Mouse (Mus musculus) megakaryocyte, embryonic 14.5 days (primary cell): ENCODE data around the gene Nfya. TPM values are rescaled to one million over a fixed set of nuclear protein-coding genes. Genes with fewer than 3 reads are reported as not detected.

Source experiments
- H3K27me3 ChIP-seq: replicated peaks from 2 replicates; pipeline ENCODE3; 2012; ENCODE audit warnings: inconsistent platforms
- H3K36me3 ChIP-seq: replicated peaks from 2 replicates; pipeline ENCODE3; 2012; ENCODE audit warnings: low read length, inconsistent platforms, mixed read lengths
- H3K4me1 ChIP-seq: 2 replicates; pipeline ENCODE4 v1.6.1; 2012; ENCODE audit warnings: inconsistent platforms
- H3K4me3 ChIP-seq: replicated peaks from 2 replicates; pipeline ENCODE3; 2012; ENCODE audit warnings: moderate library complexity, mild to moderate bottlenecking, inconsistent platforms
- H3K9me3 ChIP-seq: 2 replicates; pipeline ENCODE4 v1.6.1; 2012; ENCODE audit warnings: inconsistent platforms
- FLI1 ChIP-seq: IDR thresholded peaks from 2 replicates; pipeline ENCODE4 v1.6.1; 2012; ENCODE audit warnings: low read length, inconsistent platforms, mixed read lengths
- GATA1 ChIP-seq: IDR thresholded peaks from 3 replicates; pipeline ENCODE4 v1.6.1; 2012; ENCODE audit warnings: mixed read lengths, low read length, inconsistent platforms, borderline replicate concordance
- polyA plus RNA-seq: library from polyadenylated mRNA; stranded (reverse); fragments of >175 nt; gene quantifications from 2 replicates; pipeline ENCODE4 v1.2.3, GENCODE M21; 2012; ENCODE audit warnings: low replicate concordance; ENCODE audit not compliant: insufficient read depth

Gene Nfya
- polyA plus RNA-seq: 12.7 and 14.4 TPM in 2 replicates

- Histone ChIP-seq H3K4me1 (peaks cover 69% of the 10 kb centered on the region), H3K4me3 (peak within 1 kb of the TSS; percentile 98), H3K9me3 (no peaks in the 10 kb centered on the region), H3K36me3 (peaks cover 53% of the 10 kb centered on the region), H3K27me3 (no peaks in the 10 kb centered on the region)
- peak; percentile 73; the same call in 1 of the 2 replicates for TF ChIP-seq FLI1
- TF ChIP-seq GATA1: no peak
Measured at GRCm38 (mm10) chr17:48409380-48410298, at the start of gene Nfya, which contains the start of gene Oard1. TSS of gene Nfya (minus strand) at chr17:48409906. TSS of gene Oard1 (plus strand) at chr17:48410014.

- Histone ChIP-seq H3K27me3 (peaks cover 34% of the 10 kb centered on the region), H3K4me3 (no peak overlapping the region), H3K4me1 (no peaks in the 10 kb centered on the region), H3K36me3 (no peaks in the 10 kb centered on the region), H3K9me3 (no peaks in the 10 kb centered on the region)
- TF ChIP-seq FLI1 (no peak), GATA1 (no peak)
Measured at GRCm38 (mm10) chr17:48457971-48458653, 48.4 kb upstream of the Nfya start.

GRCm38 (mm10) chr17:48455955-48456354 is 46.2 kb upstream of the Nfya start:
- no peak overlapping the region for H3K4me3 ChIP-seq
- H3K9me3 ChIP-seq: no peaks in the 10 kb centered on the region

DNA sequence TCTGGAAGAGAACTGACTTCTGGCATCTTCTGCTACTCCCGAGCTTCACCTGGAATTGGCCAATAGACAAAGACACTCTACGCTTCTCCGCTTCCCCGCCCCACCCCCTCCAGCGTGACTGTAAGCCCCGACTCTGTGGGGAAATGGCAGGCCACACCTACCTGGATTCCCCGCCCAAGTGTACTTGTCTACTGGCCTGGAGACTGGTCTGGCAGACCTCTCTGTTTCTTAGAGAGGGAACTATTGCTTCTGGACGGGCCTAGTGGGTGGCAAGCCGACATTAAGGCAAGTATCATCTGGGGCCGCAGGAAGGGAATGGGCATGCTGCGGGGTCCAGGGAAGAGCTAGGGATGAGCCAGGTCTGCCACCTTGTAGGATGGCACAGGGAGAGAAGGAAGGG is 45.0 kb upstream of the Nfya start, which contains the start of gene Unc5cl:
Gene Unc5cl (plus strand): TSS at position 214 of the 400 bp plus-strand sequence.
- Histone ChIP-seq H3K36me3 (no peaks in the 10 kb centered on the region), H3K9me3 (no peaks in the 10 kb centered on the region), H3K27me3 (peaks cover 21% of the 10 kb centered on the region), H3K4me3 (no peak within 1 kb of the TSS), H3K4me1 (peaks cover 17% of the 10 kb centered on the region)
- no peak for TF ChIP-seq GATA1
- TF ChIP-seq FLI1: no peak

More at GRCm38 (mm10) chr17:48455955-48456354, 46.2 kb upstream of the Nfya start:
- Histone ChIP-seq H3K4me1 (peaks cover 12% of the 10 kb centered on the region), H3K27me3 (peaks cover 30% of the 10 kb centered on the region), H3K36me3 (no peaks in the 10 kb centered on the region)
- TF ChIP-seq FLI1: no peak
- no peak for TF ChIP-seq GATA1

GRCm38 (mm10) chr17:48454190-48454589 is 44.5 kb upstream of the Nfya start:
- Histone ChIP-seq H3K4me3 (no peak overlapping the region), H3K9me3 (no peaks in the 10 kb centered on the region), H3K4me1 (peaks cover 17% of the 10 kb centered on the region), H3K27me3 (peaks cover 18% of the 10 kb centered on the region), H3K36me3 (no peaks in the 10 kb centered on the region)
- TF ChIP-seq FLI1: no peak
- TF ChIP-seq GATA1: no peak

GRCm38 (mm10) chr17:48453489-48453888 is 43.8 kb upstream of the Nfya start:
- H3K36me3 ChIP-seq: no peaks in the 10 kb centered on the region
- TF ChIP-seq GATA1: no peak
- no peak for TF ChIP-seq FLI1
- no peaks in the 10 kb centered on the region for H3K9me3 ChIP-seq
- H3K4me3 ChIP-seq: no peak overlapping the region
- peaks cover 18% of the 10 kb centered on the region for H3K4me1 ChIP-seq
- peaks cover 20% of the 10 kb centered on the region for H3K27me3 ChIP-seq

- H3K27me3 ChIP-seq: peaks cover 13% of the 10 kb centered on the region
- TF ChIP-seq FLI1 (no peak), GATA1 (no peak)
- peaks cover 29% of the 10 kb centered on the region for H3K4me1 ChIP-seq
- H3K4me3 ChIP-seq: no peak overlapping the region
- H3K9me3 ChIP-seq: no peaks in the 10 kb centered on the region
- no peaks in the 10 kb centered on the region for H3K36me3 ChIP-seq
Measured at GRCm38 (mm10) chr17:48451753-48452444, 42.2 kb upstream of the Nfya start.

- H3K9me3 ChIP-seq: no peaks in the 10 kb centered on the region
- H3K36me3 ChIP-seq: no peaks in the 10 kb centered on the region
- no peak for TF ChIP-seq FLI1
- TF ChIP-seq GATA1: no peak
- H3K27me3 ChIP-seq: peaks cover 13% of the 10 kb centered on the region
- H3K4me3 ChIP-seq: no peak within 1 kb of the TSS
- peaks cover 29% of the 10 kb centered on the region for H3K4me1 ChIP-seq
Measured at GRCm38 (mm10) chr17:48451353-48451675, 41.6 kb upstream of the Nfya start, which contains the start of gene Tspo2. TSS of gene Tspo2 (minus strand) at chr17:48451522.

DNA sequence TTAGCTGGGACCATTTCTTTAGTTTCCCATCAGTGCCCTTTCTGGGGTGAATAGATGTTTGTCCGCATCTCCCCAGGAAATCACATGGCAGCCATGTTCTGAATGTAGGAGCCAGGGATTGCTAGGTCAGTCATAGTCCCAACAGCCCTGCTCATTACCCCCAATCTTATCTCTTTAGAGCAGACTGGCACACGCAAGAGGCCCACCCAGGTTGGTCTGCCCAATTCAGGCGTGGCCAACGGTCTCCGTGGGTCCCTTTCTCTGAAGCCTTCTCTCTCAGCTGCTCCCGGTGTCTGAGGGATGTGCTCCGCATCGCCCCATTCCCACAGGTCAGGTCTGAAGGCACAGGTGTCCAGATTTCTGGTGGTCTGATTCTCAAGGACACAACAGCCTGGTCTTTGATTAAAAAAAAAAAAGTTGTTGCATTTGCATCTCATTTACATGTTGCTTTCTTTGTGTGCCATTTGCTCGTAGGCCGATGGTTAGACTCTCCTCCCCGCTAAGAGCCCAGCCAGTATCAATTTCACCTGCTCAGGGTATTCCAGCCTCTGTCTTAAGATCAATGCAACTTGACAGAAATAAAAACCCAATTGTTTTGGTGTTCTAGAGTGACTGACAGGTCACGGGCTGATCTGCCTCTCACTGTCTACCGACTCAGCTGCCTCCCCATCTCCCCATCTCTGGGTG is 41.1 kb upstream of the Nfya start:
- Histone ChIP-seq H3K27me3 (peaks cover 15% of the 10 kb centered on the region), H3K4me1 (peaks cover 29% of the 10 kb centered on the region), H3K9me3 (no peaks in the 10 kb centered on the region), H3K36me3 (no peaks in the 10 kb centered on the region), H3K4me3 (no peak overlapping the region)
- TF ChIP-seq GATA1 (no peak), FLI1 (no peak)
